Mouse (Mus musculus) heart, postnatal 4 days (tissue): ENCODE measurements around the gene Tctn3. TPM values are rescaled to one million over a fixed set of nuclear protein-coding genes. Genes with fewer than 3 reads are reported as not detected.

Experiments used
- DNase-seq: peaks from one replicate; pipeline ENCODE4 v3.0.0; 2021
- total RNA-seq, 2 experiments: library from RNA; stranded (reverse); gene quantifications; 2 replicates each; pipeline ENCODE4 v1.2.3; 2021

Tctn3 gene
- total RNA-seq, result 1 to 10 TPM; 7.3 to 7.8 TPM

DNA sequence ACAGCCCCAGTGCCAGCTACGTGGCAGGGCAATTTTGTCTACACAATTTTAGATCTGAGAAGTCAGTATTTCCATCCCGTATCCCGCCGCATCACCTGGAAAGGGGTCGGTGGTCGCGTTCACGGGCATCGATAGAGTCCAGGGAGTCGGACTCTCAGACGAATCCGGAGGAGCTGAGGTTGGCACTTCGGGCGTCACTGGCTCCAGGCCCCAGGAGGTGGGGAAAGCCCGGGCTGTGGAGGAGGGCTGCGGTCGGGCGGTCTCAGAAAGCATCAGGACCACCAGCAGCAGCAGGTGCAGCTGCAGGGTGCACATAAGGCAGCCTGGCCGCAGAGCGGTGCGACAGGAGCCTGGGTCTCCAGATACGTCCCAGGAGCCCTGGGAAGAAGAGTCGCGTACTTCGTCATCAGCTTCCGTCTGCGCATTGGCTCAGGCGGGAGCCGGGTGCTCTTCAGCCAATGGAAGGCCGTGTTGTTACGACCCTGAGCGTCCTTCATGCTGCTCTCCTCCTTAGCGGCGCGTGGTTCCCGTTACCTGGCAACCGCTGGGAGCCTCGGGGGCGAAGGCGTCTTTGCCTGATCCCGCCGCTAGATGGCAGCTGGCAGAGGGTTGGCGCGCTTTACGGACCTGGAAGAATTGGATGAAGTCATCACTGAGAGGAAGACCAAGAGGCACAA, at the start of gene Tctn3, which contains the start of gene Entpd1:
TSS of gene Tctn3 (minus strand) at position 404 of the 677 bp plus-strand sequence.
TSS of gene Entpd1 (plus strand) at position 537 of the 677 bp plus-strand sequence.
- DNase-seq, result peak; percentile 98

DNA sequence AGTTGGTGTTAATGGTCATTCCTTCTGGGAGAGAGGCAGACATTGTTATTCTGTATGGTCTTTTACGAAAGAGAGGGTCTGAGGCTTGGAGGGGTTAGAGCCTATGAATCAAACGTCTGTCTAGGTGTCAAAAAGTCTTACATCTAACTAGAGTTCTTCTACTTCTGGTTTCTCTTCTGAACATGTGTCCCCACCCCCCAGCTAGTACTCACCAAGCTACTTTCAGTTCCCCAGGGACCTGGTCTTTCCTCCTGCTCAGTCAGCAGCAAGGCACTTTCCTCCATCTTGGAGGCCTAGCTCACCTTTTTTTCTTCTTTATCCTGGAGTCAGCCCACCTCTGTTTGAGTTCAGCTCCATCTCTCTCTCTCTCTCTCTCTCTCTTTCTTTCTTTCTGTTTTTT, 49.1 kb upstream of the Tctn3 start:
- no peak for DNase-seq

DNA sequence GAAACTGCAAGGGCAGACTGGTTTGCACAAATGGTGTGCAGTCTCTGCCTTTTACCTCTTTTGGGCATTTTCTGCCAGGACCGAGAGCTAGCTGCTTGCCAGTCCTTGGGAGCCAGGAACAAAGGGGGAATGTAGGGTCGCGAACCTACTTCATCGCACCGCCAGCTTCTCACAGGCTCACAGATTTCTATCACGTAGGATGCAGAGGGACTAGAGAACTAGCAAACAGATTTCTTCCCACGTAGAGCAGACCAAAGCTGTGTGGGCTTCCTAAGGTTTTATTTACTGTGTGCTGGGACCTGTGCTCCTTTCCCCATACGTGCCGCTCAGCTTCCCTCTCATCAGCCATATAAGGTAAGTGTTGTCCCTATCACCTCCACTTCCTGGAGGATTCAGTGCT, 48.5 kb upstream of the Tctn3 start:
- no peak for DNase-seq

DNA sequence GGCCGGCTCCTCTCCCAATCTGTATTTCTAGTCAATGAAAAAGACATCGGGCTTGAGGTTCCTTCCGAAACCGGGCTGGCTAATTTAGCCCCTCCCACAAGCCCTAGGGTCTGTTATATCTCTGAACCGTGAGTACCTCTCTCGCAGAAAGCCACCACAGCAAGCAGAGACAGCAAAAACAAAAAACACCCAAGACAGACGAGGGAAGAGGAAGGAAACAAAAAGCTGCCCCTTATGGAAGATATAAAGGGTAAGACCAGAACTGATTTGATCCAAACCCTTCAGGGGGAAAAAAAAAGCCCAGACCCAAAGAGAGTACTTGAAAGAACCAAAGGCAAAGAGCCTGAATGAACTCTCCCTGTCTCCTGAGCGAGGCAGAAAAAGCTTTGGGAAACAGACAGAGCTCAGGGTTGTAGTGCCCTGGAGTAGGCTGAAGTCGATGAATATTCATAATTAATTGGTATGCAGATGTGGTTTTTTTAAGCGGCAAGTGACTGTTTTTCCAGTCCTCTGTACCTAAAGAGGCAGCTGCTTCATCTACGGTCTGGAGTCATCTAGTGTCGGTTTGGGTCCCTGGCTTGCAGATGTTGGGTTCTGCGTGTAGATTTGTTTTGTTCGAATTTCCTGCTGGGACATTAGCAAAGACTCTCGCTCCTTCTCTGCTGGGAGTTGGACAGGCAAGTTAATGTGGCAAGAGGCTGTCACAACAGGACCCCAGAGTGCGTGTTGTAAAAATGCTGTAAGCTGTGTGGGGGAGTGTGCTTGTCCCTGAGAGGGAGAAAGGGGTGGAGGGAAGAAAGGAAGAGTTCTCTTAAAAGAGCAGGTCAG, 47.8 kb upstream of the Tctn3 start:
- peak; percentile 30 for DNase-seq

DNA sequence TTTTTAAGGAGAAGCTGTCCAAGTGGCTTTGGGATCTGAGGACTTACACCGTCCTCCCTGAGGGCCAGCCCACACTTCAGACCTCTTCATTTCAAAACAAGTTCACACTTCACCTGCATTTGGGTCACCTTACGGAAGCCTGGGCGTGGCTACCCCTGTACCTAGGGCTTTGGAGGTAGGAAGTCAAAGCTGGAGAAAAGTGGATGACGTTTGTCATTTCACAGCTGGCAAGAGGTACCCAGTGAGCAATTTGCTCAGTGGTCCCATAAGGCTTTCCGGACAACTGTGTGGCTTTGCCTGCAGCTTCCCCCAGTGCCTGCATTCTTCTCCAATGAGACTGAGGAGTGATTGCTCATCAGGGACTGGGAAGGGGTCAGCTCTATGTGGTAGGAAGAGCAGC, 46.9 kb upstream of the Tctn3 start:
- no peak for DNase-seq

DNA sequence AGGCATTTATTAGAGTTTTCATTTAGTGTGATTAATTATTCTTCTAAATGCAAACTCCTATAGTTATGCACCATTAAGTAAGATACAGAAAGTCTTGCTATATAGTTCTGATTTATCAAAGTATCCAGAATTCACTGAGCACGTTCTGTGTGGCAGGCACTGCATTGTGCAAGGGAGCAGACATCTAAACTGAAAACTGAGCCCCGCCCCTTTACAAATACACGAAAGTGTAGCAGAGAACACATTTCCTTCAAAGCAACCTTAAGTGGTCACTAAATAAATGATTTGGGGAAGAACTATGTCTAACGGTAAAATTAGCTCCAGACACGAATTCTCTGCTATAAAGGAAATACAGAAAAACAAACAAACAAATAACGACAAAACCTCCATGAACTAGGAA, 46.2 kb upstream of the Tctn3 start:
- DNase-seq, result no peak

DNA sequence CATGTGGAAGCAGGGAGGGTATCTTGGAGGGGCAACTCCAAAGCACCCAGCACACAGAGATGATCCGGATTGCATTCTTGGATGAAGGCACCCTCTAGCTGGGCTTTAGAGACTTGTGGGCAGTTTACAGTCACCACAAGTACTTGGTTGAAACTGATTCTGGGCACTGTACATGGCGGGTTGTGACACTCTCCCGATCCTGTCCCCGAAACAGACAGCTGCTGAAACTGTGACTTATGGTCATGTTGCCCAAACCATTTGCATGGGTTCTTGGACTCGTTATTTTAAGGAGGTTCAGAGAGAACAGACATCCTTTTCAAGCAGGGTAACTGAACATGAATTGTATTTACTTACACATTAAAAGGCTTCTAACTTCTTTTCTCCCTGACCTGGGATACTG, 44.2 kb upstream of the Tctn3 start:
- no peak for DNase-seq

DNA sequence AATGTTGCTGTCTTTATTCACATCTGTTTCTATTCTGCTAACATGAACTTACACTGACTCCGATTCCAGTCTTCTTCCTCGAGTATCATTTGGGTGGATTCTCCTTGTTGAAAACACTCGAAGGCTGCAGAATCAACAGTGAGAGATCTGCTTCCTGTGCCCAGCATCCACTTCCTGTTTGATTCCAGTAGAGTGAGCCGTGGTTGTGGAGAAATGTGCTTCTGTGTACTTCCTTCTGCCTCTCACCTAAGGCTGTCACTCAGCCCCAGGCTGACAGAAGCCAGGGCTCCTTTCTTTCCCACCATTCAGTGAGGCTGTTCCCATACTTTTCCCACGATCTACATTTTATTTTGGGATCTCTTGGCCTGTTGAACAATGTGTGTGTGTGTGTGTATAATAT, 38.1 kb upstream of the Tctn3 start:
- no peak for DNase-seq

DNA sequence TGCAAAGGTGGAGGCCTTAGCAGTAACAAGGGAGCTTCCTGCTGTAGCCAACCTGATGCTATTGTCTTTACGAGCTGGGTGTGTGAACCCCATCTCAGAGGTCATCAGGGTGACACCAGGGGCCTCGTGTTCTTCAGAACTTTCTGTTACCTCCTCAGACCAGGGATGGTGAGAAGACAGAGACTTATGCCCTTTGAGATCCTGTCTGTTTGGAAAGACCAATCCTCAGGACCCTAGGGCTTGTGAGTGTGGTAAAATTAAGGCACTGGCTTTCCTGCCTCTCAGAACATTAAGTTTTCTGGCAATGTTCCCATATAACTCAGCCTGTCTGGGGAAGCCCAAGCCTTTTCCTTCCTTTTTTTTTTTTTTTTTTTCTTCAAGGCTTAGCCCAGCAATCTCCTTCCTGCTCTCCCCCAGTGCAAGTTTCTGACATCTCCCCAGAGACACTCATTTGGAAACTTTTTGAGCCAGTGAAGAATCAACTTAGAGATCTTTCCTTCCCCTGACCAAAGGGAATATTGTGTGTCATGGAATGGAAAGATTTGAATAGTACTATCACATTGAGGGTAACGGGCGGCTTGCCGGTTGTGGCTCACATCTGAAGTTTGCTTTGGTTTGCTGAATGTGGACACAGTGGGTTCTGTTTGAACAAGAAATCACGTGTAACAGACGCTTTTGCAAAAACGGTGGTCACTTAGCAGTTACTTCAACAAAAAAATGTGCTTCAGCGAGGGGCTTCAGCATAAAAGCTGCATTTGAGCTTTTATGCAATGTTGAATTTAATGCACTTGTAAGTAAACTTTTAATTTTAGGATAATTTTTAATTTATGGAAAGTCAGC, 35.5 kb upstream of the Tctn3 start:
- DNase-seq, result no peak

DNA sequence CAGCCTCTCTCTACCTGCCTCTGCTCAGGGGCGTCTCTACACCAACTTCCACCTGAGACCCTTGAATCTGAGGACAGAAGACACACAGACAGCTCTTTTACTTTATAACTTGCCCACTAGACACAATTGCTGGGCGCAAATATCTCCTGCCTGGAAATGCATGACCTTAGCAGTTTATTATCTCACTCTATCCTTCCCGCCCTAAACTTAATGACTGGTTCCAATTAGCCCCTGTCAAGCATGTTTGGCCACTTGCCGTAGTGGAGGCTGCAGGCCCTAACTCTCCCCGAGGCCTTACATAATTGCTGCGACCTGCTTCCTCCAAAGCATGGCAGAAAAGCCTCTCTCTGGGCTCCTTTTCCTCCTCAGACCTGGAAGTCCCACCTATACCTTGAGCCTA, 34.3 kb upstream of the Tctn3 start:
- no peak for DNase-seq

DNA sequence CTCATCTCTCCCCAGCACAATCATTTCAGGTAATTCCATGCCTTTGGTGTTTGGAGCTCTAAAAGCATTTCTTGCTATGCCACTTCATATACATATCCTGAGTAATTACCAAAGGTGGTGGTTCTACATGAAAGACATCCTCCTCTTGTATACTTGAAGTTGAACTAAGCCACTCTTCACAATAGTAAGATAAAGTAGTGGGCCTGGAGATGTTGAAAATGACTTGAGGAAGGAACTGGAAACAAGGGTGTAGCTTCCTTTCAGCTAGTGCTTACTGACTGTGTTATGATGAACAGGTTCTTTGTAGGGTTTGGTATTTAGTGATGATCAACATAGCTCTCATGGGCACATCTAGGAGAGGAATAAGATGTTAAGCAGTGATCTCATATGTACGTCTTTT, 31.8 kb upstream of the Tctn3 start:
- DNase-seq, result no peak

DNA sequence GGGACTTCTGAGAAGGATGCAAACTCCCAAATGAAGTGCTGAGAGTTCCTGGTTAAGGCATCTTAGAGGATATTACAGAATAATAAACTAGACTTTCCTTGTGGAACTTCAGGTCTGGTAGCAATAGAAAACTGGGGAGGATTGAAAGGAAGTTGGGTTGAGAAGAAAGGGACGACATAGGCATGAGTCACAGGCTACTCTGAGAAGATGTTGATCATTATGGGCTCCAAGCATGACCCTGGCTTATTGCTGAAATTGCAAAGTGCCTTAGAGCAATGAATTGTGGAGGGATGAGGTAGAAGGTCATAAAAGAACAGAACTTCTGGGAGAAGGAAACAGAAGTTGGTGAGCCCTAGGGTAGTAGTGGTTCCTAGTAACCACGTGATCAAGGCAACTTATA, 28.8 kb upstream of the Tctn3 start:
- no peak for DNase-seq

DNA sequence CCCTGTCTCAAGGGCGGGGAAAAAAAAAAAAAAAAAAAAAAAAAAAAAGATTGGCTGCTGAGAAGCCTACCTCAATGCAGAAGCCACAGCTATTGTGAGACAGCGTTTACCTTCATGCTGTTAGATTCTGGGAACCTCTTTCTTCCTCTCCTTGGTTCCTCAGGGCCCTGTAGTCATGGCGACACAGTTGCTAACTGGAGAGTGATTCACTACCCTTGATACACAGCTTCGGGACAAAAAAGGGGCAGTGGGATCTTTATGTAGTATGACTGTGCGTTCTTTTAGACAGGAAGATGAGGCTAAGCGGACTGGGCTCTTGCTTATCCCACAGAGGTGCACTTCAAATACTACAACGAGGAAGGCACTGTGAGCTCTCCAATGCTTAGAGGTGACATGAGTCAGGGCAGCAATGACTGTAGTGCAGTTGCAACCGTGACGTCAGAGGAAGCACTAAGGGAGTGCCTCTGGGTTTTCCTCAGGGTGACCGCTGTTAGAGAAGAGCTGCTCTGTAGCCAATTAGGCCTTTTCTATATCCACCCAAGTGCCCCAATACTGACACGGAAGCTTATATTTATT, 27.8 kb upstream of the Tctn3 start:
- DNase-seq, result no peak

DNA sequence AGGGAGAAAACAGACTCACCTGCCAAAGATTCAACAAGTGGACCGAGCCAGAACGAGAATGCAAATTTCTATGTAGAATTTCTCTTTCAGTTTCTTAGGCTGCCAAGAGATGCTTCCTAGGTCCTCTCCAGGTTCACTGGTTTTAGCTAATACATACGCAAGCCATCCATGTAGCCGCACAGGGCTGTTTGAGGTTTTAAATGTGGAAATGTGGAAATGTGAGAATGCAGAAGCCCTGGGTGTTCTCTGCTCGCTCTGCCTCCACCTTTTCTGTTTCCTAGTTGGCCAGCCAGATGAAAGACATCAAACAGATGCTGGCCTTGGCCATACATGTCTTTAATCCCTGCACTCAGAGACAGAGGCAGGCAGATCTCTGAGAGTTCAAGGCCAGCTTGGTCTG, 26.5 kb upstream of the Tctn3 start:
- DNase-seq, result no peak

DNA sequence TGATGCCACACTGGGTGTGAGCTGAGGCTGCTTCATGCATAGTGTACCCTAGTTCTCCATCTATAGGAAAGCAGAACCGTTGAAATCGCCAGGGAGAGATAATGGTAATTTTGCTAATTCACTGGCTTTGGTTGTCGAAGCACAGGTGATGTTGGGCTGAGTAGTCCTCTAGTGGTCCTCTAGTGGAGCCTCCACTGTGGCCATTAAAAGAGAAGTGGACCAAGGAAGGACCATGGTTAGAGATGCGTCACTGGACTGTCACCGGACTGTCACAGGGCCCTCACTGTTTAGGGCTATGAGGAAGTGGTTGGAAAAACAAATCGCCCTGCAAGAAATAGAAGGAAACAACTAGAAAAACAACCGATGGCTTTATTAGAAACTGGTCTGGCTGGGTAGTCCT, 25.6 kb upstream of the Tctn3 start:
- DNase-seq, result no peak

DNA sequence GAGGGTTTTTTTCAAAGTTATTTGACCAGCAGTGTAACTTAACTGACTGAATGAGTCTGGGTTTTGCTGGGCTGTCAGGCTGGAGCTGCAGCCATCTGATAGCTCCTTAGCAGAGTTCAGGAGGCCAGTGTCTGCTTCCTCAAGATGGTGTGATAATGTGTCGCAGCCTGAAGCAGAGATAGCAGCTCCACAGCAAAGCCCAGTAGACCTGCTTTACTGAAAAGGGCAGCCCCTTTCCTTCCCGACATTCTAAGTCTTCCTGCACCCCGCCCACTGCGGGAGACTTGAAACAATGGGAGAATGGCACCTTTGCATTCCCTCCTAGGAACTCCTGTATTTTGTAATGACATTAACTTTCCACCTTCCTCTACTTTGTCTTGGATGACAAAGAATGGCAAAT, 25.1 kb upstream of the Tctn3 start:
- peak; percentile 52 for DNase-seq

DNA sequence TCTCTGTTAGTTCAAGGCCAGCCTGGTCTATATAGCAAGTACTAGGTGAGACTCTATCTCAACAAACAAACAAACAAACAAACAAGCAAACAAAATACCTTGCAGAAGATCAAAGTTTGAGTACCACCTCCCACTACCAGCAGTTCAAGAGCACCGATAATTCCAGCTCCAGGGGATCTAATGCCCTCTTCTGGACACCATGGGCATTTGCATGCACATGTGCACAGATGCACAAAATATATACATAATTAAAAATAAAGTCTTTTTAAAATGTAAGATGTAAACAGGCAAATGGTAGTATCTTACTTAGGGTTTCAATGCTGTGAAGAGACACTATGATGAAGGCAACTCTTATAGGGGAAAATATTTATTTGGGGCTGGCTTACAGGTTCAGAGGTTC, 21.1 kb upstream of the Tctn3 start:
- DNase-seq, result no peak

DNA sequence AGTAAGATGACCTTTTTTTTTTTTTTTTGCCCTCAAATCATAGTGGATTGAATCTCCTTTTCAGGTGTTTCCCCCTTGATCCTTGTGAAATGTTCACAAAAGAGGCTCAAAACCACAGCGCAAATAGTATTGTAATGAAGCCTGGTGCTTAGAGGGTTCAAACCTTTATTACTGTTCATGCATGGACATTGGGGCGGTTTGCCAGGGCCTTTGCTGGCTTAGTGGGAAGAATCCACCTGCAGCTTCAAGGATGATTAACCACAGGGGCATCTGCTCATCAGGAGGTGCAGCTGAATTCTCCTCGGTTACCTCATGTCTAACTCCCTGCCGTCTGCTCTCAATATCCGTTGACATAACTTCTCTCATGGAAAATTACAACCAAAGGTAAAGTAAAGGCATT, 20.6 kb upstream of the Tctn3 start:
- no peak for DNase-seq

DNA sequence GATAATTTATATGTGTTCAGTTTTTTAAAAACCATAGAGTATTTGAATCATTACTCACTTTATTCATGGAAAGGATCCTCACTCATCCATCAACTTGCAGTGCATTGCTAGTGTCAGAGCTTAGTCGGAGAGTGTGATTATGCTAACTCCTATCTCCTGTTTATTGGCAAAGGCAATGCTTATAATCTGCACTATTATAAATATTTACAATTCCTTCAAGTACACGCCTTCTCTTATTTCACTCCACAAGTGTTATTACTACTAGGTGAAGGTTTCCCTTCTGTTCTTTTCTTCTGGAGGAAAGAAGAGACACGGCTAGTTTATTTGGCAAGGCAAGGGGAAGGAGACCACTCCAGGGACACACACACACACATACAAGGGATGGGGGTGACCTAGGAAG, 20.2 kb upstream of the Tctn3 start:
- no peak for DNase-seq

DNA sequence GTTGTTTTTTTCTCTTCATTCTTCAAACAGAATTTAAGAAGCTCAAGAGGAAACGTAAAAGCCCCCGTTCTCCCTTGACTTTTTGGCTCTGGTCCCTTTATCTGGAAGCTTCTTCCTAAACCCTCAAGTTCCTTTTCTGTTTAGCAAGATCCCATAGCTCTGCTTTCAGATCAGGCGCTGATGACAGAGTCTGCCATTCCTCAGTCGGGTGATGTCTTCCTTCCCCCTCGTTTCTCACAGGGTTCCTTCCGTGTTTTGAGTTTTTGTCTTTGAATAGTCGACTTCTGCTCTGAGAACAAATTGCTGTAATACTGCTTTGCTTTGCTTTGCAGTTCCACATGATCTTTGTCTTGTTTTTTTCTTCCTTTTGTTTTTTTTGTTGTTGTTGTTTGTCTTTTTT, 18.6 kb upstream of the Tctn3 start:
- DNase-seq, result no peak

DNA sequence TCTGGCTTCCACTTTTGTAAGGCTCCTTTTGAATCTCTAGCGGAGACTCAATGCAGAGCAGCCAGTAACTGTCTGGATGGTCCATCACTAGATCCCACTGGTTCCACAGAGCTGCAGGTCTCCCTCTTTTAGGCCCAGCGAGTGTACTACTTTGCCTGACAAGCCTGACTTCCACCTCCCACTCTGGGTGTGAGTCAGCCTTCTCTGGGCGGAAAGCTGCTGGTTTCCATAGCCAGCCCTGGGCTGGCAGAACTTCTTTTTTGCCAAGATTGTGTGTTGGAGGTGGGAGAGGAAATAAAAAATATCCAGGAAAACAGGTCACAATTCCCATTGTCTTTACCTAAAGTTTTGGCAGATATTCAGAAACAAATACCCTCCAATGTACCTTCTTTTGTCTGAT, 18.1 kb upstream of the Tctn3 start:
- peak; percentile 29 for DNase-seq

DNA sequence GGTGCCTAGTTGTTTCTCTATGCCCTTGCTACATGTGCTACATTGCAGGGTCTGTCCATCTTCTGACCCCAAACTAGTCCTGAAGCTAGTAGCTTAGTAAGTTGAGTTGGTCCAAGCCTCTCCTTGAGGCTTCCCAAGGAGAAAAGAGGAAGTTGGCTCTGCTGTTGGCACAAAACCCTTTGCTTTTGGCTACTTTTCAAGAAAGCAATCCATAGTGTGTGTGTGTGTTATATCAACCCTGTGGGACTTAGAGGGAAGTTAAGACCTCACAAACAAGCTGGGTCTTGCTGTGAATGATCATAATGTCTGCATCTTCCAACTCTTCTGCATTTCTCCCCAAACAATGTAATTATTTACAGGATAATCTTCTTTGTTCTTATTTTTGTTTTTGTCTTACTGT, 16.9 kb upstream of the Tctn3 start:
- DNase-seq, result no peak

DNA sequence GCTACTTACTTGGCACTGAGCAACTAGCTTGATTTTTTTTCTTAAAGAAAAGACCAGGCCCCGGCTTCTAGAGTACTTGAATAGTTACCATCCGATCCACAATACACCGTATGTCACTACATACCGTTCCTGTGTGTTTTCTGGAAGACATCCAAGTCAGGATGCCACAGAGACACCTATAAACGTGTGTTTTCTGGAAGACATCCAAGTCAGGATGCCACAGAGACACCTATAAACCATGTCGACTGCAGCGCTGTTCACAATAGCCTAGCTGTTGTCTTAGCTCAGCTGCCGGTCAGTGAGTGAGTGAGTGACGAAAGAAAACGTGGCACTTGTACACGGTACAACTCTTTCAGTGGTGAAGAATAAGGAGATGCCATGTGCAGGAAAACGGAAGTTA, 13.9 kb upstream of the Tctn3 start:
- no peak for DNase-seq
